Mouse (Mus musculus) liver, embryonic 12.5 days (tissue): Measurements from ENCODE around the gene Rnf121. TPM values are rescaled to one million over a fixed set of nuclear protein-coding genes. Genes with fewer than 3 reads are reported as not detected.
"Not testable (repeated sequence)": the region's sequence is repeated elsewhere in the genome, so short reads cannot be mapped to it uniquely, and the experiment has no call there.

Experiments
- ATAC-seq: fragments of 200-750 bp; cut with Nextera tagmentation; 2 replicates; pipeline ENCODE4 v1.8.0; 2017; ENCODE audit warnings: moderate number of reproducible peaks, mild to moderate bottlenecking, moderate library complexity
- H3K27ac ChIP-seq: fragments of 300-500 bp; sonication (generic); 2 replicates; pipeline ENCODE4 v1.5.1; 2016; ENCODE audit warnings: mild to moderate bottlenecking
- H3K27me3 ChIP-seq: fragments of 300-500 bp; sonication (generic); replicated peaks from 2 replicates; pipeline ENCODE4 v1.6.1; 2016; ENCODE audit warnings: mild to moderate bottlenecking, moderate library complexity
- H3K36me3 ChIP-seq: fragments of 300-500 bp; sonication (generic); 2 replicates; pipeline ENCODE4 v1.6.1; 2016; ENCODE audit warnings: mild to moderate bottlenecking, moderate library complexity
- H3K4me1 ChIP-seq: fragments of 300-500 bp; sonication (generic); 2 replicates; pipeline ENCODE4 v1.6.1; 2016
- H3K4me2 ChIP-seq: fragments of 300-500 bp; sonication (generic); 2 replicates; pipeline ENCODE4 v1.6.1; 2016; ENCODE audit warnings: mild to moderate bottlenecking, moderate library complexity
- H3K4me3 ChIP-seq: fragments of 300-500 bp; sonication (generic); 2 replicates; pipeline ENCODE4 v1.5.1; 2016; ENCODE audit warnings: mild to moderate bottlenecking, moderate library complexity
- H3K9ac ChIP-seq: fragments of 300-500 bp; sonication (generic); 2 replicates; pipeline ENCODE4 v1.6.1; 2016; ENCODE audit warnings: mild to moderate bottlenecking, moderate library complexity
- H3K9me3 ChIP-seq: fragments of 300-500 bp; sonication (generic); replicated peaks from 2 replicates; pipeline ENCODE4 v1.6.1; 2016; ENCODE audit warnings: mild to moderate bottlenecking, moderate library complexity
- WGBS: fragments of 180-500 bp; shearing (Covaris S2); methylation state at CpG from one replicate; pipeline ENCODE4 v1.1.7; 2016; ENCODE audit not compliant: insufficient replicate concordance; 5-methylcytosine and 5-hydroxymethylcytosine counted together
- polyA plus RNA-seq: library from polyadenylated mRNA; unstranded; fragments of >200 nt; fragmentation: Nextera tagmentation; extraction: Ambion mirVana; gene quantifications from 2 replicates; pipeline ENCODE4 v1.2.1, GENCODE M21; 2016

Rnf121 gene
- polyA plus RNA-seq, 1 experiment from 2014 or later, result 12.7 TPM

DNA sequence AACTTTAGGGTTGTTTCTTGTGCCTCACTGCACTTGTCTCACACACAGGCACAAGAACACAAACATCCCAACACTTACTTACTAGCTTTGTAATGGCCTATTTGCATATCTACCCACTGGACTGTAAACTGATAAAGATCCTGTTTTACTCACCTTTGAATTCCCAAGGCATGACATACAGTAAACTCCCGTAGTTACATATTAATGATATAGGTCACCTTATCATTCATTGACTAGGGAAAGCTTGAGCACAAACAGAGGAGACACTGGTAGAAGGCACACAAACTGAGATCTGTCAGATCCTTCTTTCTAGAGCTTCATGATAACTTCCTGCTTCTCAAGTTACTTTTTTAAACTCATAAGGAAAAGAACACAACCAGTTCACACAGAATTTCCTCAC, 3.1 kb downstream of the Rnf121 start:
- Histone ChIP-seq H3K9me3 (no peaks in the 10 kb centered on the region), H3K27ac (no peak overlapping the region), H3K4me2 (no peak overlapping the region), H3K9ac (no peak overlapping the region), H3K4me1 (peaks cover 48% of the 10 kb centered on the region), H3K36me3 (peaks cover 33% of the 10 kb centered on the region), H3K4me3 (no peak overlapping the region), H3K27me3 (no peaks in the 10 kb centered on the region)
- WGBS, result 63% methylated on average over 1 of the region's 1 CpGs
- ATAC-seq, result no peak

DNA sequence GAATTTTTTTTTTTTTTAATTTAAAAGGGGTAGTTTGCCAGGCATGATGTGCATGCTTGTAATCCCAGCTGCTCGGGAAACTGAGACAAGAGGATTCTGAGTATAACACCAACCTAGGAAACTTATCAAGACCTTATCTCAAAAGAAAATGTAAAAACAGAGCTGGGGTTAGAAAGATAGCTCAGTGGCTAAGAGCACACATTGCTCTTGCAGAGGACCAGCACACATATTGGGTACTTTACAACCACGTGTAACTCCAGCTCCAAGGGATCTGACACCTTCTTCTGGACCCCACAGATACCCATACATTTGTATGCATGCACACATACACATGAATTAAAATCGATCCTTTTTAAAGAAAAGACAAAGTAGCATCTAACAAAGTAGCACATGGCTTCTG, 3.9 kb downstream of the Rnf121 start:
- Histone ChIP-seq H3K27me3 (no peaks in the 10 kb centered on the region), H3K9me3 (no peaks in the 10 kb centered on the region), H3K27ac (no peak overlapping the region), H3K4me2 (no peak overlapping the region), H3K9ac (no peak overlapping the region), H3K4me1 (peaks cover 43% of the 10 kb centered on the region), H3K4me3 (no peak overlapping the region), H3K36me3 (peaks cover 40% of the 10 kb centered on the region)
- 35% methylated on average over 3 of the region's 3 CpGs for WGBS
- no peak for ATAC-seq

- H3K4me3 ChIP-seq, H3K27ac ChIP-seq, H3K4me1 ChIP-seq, H3K9me3 ChIP-seq, H3K27me3 ChIP-seq, H3K4me2 ChIP-seq, H3K9ac ChIP-seq, ATAC-seq: not testable (repeated sequence)
- peaks cover 23% of the 10 kb centered on the region for H3K36me3 ChIP-seq
These were observed 16.7 kb downstream of the Rnf121 start for GRCm38 (mm10) chr7:102048524-102048923.

DNA sequence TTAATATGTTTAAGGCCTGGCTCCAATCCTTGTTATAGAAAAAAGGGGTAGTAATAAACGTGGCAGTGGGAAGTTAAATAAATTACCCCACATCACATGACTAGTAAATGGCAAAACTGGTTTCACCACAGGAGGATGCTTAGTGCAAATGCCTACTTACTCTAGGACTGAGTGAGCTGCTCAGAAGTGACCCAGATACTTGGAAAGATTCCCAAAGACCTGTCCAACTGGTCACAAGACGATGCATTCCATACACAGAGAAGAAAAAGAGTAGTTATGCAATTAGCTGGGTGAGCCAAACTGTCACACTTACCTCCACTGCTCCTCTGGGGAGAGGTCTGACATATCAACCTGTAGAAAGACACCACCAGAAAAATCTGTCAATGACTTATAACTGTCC, 23.0 kb downstream of the Rnf121 start:
- no peak overlapping the region for H3K9ac ChIP-seq
- no peak overlapping the region for H3K27ac ChIP-seq
- no peaks in the 10 kb centered on the region for H3K9me3 ChIP-seq
- WGBS, result 50% methylated on average over 2 of the region's 2 CpGs
- H3K4me1 ChIP-seq, result 0 out of 2 replicates have a peak, but pooled peaks cover 3% of the 10 kb centered on the region
- no peak overlapping the region for H3K4me2 ChIP-seq
- peaks cover 50% of the 10 kb centered on the region for H3K36me3 ChIP-seq
- H3K4me3 ChIP-seq, result no peak overlapping the region
- H3K27me3 ChIP-seq, result no peaks in the 10 kb centered on the region
- ATAC-seq, result no peak

DNA sequence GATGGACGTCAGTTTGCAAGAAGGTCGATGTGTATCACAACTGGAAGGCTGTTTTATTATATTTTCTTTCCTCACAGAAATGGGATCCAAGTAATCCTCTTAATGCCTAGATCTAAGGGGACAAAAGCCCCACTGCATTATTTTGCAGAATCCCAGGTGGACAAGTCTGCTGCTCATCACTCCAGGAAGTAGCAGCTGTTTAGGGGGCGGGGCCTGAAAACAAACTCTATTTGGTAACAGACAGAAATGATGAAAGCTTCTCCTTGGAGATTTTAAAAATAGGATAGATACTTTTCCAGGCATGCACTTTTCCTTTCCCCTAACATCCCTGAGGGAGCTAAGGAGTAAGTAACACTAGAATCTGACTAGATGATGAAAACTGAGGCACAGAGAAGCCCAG, 28.0 kb downstream of the Rnf121 start:
- Histone ChIP-seq H3K4me2 (no peak overlapping the region), H3K27me3 (no peaks in the 10 kb centered on the region), H3K4me1 (no peaks in the 10 kb centered on the region), H3K36me3 (peaks cover 92% of the 10 kb centered on the region), H3K9me3 (no peaks in the 10 kb centered on the region), H3K27ac (no peak overlapping the region), H3K9ac (no peak overlapping the region), H3K4me3 (no peak overlapping the region)
- WGBS, result 81% methylated on average over 3 of the region's 3 CpGs
- ATAC-seq, result no peak

GRCm38 (mm10) chr7:102035534-102035933, 29.7 kb downstream of the Rnf121 start:
- WGBS, result 89% methylated on average over 2 of the region's 2 CpGs
- H3K27me3 ChIP-seq, result no peaks in the 10 kb centered on the region
- no peak overlapping the region for H3K4me3 ChIP-seq
- H3K4me2 ChIP-seq, result no peak overlapping the region
- peaks cover 97% of the 10 kb centered on the region for H3K36me3 ChIP-seq
- ATAC-seq, result no peak
- H3K9me3 ChIP-seq, result no peaks in the 10 kb centered on the region
- no peaks in the 10 kb centered on the region for H3K4me1 ChIP-seq
- no peak overlapping the region for H3K9ac ChIP-seq
- no peak overlapping the region for H3K27ac ChIP-seq

DNA sequence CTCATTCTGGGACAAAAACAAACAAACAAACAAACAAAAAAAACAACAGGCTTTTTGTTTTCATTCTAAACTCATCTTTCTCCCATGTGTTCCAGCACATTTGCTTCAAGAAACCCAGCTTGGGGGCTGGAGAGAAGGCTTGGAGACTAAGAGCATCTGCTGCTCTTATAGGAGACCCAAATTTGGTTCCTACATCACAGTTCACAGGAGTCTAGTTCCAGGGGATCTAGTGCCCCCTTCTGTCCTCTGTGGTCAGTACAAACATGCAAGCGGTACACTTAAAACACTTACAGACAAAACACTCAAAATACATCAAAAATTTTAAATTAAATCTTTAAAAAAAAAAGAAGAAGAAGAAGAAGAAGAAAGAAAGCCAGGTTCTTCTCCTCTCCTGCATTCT, 30.4 kb downstream of the Rnf121 start:
- WGBS, result 90% methylated on average over 1 of the region's 1 CpGs
- Histone ChIP-seq H3K36me3 (peaks cover 96% of the 10 kb centered on the region), H3K27me3 (no peaks in the 10 kb centered on the region), H3K4me2 (no peak overlapping the region), H3K9me3 (no peaks in the 10 kb centered on the region), H3K9ac (no peak overlapping the region), H3K4me1 (no peaks in the 10 kb centered on the region), H3K27ac (no peak overlapping the region), H3K4me3 (no peak overlapping the region)
- ATAC-seq, result no peak

DNA sequence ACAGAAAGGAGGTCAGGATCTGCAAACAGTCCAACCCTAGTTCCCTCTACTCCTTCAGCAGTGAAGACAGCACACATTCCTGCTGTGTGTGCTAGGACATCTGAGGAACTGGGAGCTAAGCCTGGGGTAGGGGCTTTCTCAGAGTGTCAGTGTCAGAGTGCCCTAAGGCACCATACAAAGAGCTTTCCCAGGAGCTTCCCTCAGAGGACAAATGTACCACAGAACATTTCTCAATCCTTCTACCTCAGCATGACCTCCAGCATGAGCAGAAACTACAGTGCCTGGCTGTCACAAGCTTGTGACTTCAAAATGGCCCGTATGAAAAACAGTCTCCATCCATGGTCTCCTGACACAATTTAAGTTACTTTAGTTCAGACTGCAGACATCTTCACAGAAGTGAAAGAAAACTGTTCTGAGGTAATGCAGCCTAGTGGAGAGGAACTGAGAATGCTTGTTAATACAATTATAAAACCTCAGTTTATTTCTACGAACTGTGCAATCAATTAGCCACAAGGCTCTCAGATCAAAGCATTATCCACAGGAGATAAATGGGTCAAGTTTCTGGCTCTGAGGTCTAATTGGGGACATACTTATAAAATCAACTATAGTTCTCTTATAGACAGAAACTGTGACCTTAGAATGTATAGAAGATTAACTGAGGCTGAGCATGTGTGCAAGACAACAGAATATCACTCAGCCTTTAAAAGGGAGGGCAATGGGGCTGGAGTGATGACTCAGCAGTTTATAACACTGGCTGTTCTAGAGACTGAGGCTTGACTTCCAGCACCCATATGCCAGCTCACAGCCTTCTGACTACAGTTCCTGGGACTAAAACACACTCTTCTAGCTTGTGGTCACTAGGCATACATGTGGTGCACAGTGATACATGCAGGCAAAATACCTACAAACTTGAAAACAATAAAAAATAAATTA, 39.8 kb downstream of the Rnf121 start:
- Histone ChIP-seq H3K4me1 (peaks cover 11% of the 10 kb centered on the region), H3K4me3 (no peak overlapping the region), H3K9me3 (no peaks in the 10 kb centered on the region), H3K36me3 (peaks cover 82% of the 10 kb centered on the region), H3K27ac (no peak overlapping the region), H3K27me3 (no peaks in the 10 kb centered on the region), H3K9ac (no peak overlapping the region), H3K4me2 (no peak overlapping the region)
- 85% methylated on average over 2 of the region's 2 CpGs for WGBS
- ATAC-seq, result peak; percentile 67; the same call in 1 of the 2 replicates

- 88% methylated on average over 9 of the region's 9 CpGs for WGBS
- H3K36me3 ChIP-seq, result peaks cover 86% of the 10 kb centered on the region
- no peaks in the 10 kb centered on the region for H3K9me3 ChIP-seq
- H3K4me1 ChIP-seq, result peaks cover 11% of the 10 kb centered on the region
- no peaks in the 10 kb centered on the region for H3K27me3 ChIP-seq
- H3K4me2 ChIP-seq, result no peak overlapping the region
- no peak overlapping the region for H3K9ac ChIP-seq
- ATAC-seq, result no peak
- H3K27ac ChIP-seq, result no peak overlapping the region
- no peak overlapping the region for H3K4me3 ChIP-seq
These were observed 41.4 kb downstream of the Rnf121 start for GRCm38 (mm10) chr7:102023821-102024220.

DNA sequence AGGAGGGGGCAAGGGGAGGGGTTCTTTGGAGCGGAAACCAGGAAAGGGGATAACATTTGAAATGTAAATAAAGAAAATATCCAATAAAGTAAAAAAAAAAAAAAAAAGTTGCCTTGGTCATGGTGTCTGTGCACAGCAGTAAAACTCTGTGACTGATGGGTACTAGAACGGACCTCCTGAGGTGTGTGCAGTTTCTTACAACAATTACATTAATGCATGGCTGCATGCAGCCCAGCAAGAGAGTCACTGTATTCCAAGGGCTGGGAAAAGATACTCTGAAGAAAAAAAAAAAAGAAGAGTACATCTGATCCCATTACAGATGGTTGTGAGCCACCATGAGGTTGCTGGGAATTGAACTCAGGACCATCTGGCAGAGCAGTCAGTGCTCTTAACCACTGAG, 44.3 kb downstream of the Rnf121 start:
- not testable (repeated sequence) for H3K9ac ChIP-seq, H3K27me3 ChIP-seq, H3K27ac ChIP-seq, ATAC-seq, H3K4me3 ChIP-seq, H3K4me2 ChIP-seq, H3K9me3 ChIP-seq
- peaks cover 14% of the 10 kb centered on the region for H3K4me1 ChIP-seq
- WGBS, result 92% methylated on average over 2 of the region's 2 CpGs
- H3K36me3 ChIP-seq, result peaks cover 94% of the 10 kb centered on the region

GRCm38 (mm10) chr7:102019362-102019761, 45.9 kb downstream of the Rnf121 start:
- no peak overlapping the region for H3K9ac ChIP-seq
- peaks cover 7% of the 10 kb centered on the region for H3K4me1 ChIP-seq
- no peaks in the 10 kb centered on the region for H3K27me3 ChIP-seq
- H3K36me3 ChIP-seq, result peaks cover 96% of the 10 kb centered on the region
- H3K27ac ChIP-seq, result no peak overlapping the region
- 64% methylated on average over 3 of the region's 3 CpGs for WGBS
- H3K9me3 ChIP-seq, result no peaks in the 10 kb centered on the region
- H3K4me2 ChIP-seq, result no peak overlapping the region
- ATAC-seq, result no peak
- no peak overlapping the region for H3K4me3 ChIP-seq

DNA sequence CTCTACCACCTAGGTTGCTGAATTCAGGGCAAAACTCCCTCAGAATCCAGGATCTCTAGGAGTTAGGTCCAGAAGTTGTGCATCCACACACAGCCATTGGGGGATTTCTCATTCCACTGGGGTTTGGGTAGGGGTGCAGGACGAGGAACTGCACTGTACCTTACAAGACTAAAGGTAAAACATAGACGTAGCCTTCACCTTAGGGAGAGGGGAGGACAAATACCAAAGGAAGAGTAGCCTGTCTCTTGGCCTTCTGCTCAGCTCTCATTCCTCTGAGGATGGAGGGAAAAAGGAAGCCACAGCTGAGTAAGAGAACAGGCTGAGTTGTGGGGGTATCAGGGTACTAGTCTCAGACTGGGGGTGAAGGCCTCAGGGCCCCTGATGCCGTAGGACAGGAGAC, 46.7 kb downstream of the Rnf121 start, which contains the start of gene Il18bp:
TSS of gene Il18bp (minus strand) at position 101 of the 400 bp plus-strand sequence.
- H3K4me2 ChIP-seq, result no peak within 1 kb of the TSS
- peaks cover 96% of the 10 kb centered on the region for H3K36me3 ChIP-seq
- no peak within 1 kb of the TSS for H3K27ac ChIP-seq
- peaks cover 7% of the 10 kb centered on the region for H3K4me1 ChIP-seq
- no peak within 1 kb of the TSS for H3K9ac ChIP-seq
- H3K9me3 ChIP-seq, result no peaks in the 10 kb centered on the region
- WGBS, result 68% methylated on average over 3 of the region's 3 CpGs
- no peak within 1 kb of the TSS for H3K4me3 ChIP-seq
- H3K27me3 ChIP-seq, result no peaks in the 10 kb centered on the region
- ATAC-seq, result no peak
